Mouse (Mus musculus): ENCODE data around the gene Pdcd4. TPM values are rescaled to one million over a fixed set of nuclear protein-coding genes. Genes with fewer than 3 reads are reported as not detected.

Gene Pdcd4
- total RNA-seq (2014; fragmentation: Nextera tagmentation): 137 and 154 TPM in 2 replicates
- 288 and 291 TPM in 2 replicates for total RNA-seq (2017)

DNA sequence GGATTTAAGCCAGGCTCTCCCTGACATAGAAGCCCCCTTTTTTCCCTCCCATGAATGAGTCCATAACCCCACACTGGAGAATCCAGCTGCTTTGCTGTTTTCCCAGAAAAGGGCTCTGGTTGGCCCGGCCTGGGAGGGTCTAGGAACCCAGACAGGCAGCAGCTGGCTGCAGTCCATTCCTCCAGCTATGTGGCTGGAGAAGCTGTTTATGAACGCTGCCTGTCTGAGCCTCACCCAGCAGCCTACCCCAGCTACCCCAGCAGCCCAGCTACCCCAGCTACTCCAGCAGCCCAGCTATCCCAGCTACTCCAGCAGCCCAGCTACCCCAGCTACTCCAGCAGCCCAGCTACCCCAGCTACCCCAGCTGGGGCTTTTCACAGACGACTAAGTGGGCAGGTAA, at the start of gene Pdcd4:
TSS of gene Pdcd4 (plus strand) at position 171 of the 400 bp plus-strand sequence.
- ATAC-seq (replicated peaks; ENCODE audit: low FRiP score, low TSS enrichment, poor library complexity, severe bottlenecking): no peak

DNA sequence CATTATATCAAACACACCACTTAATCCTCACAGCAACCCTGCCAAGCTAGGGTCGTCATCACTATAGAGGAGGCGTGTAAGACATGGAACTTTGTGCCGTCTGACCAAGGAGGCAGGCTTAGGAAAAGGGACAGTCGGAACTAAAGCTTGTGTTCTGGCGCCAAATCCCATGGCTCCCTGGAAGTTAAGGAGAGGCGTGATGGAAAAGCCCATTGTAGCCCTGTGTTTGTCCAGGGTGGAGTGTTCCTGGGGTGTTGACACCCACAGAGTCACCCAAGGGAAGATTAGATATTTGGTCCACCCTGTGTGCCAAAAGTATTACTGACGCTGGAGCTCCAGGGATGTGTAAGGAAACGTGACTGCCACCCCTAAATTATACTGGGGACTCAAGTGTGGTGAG, 48.1 kb upstream of the Pdcd4 start:
- ATAC-seq (replicated peaks; ENCODE audit: low FRiP score, low TSS enrichment, poor library complexity, severe bottlenecking): no peak

DNA sequence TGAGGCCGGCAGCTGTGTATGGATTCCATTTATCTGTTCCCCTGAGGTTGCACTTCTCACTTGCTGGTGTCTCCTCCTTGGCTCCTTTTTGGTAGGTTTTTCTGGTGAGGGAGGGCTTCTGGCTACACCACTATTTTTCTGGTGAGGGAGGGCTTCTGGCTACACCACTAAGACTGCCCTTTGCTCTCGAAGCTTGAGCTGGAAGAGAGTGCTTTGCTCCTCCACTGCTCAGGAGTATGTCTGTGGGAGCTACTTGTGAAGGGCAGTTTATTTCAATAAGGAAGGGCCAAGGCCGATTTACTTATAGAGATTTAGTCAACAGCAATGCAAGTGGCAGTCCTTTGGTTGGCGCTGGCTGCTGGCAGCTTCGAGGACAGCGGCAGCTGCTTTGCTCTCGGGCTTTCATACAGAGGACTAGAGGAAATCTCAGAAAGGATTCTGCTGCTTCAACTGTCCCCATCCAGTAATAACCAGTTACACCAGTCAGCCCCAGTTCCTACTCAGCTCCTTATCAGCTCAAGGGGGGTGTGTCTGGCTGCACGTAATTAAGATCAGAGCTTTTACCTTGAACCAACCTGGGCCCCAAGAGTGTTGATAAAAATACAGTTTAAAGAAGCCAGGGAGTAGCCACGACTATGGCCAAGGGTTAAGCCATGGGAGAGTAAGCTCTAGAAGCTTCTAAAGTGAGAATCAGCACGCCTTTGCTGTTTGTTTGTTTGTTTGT, 43.6 kb upstream of the Pdcd4 start:
- ATAC-seq (replicated peaks; ENCODE audit: low FRiP score, low TSS enrichment, poor library complexity, severe bottlenecking): peak; percentile 77

DNA sequence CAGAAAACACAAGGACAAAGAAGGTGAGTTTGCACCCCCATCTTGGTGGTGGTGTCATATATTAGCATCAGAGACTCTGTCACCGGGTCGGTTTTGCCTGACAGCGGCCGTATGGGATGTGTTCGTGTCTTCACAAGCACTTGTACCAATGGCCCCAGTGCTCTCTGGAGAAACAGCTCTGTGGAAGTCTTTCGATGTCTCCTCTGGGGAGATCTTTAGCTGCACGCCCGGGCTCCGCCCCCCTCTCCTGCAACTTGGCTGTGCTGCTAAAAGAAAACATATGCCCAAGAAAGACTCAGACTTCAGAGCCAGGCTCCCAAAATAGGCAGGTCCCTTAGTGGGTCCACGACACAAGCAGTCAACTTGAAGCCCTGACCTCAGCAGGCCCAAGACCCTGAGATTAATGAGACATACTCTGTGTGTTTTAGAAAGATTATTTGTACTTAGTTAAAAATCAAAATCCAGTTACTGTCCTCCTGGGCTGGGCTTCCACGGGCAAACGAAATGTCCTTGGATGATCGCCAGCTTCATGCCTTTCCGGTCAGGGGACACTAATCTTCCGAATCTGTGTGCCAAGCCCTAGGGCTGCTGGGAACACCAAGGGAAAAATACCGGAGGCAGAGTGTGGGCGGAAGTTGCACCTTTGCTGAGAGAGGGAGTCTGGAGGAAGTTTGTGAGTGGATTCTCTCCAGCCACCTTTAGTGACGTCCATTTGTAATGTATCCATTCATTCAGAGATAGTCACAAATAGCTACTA, 41.7 kb upstream of the Pdcd4 start:
- no peak for ATAC-seq (replicated peaks; ENCODE audit: low FRiP score, low TSS enrichment, poor library complexity, severe bottlenecking)

DNA sequence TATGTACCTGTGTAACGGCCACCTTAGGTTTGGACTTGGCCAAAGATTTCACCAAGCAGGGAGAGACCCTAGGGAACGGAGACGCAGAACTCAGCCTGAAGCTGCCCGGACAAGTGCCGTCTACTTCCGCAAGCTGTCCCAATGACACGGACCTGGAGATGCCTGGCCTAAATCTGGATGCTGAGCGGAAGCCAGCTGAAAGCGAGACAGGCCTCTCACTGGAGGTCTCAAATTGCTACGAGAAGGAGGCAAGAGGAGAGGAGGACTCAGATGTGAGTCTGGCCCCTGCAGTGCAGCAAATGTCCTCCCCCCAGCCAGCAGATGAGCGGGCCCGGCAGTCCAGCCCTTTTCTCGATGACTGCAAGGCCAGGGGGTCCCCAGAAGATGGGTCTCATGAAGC, 40.7 kb upstream of the Pdcd4 start:
- no peak for ATAC-seq (replicated peaks; ENCODE audit: low FRiP score, low TSS enrichment, poor library complexity, severe bottlenecking)

DNA sequence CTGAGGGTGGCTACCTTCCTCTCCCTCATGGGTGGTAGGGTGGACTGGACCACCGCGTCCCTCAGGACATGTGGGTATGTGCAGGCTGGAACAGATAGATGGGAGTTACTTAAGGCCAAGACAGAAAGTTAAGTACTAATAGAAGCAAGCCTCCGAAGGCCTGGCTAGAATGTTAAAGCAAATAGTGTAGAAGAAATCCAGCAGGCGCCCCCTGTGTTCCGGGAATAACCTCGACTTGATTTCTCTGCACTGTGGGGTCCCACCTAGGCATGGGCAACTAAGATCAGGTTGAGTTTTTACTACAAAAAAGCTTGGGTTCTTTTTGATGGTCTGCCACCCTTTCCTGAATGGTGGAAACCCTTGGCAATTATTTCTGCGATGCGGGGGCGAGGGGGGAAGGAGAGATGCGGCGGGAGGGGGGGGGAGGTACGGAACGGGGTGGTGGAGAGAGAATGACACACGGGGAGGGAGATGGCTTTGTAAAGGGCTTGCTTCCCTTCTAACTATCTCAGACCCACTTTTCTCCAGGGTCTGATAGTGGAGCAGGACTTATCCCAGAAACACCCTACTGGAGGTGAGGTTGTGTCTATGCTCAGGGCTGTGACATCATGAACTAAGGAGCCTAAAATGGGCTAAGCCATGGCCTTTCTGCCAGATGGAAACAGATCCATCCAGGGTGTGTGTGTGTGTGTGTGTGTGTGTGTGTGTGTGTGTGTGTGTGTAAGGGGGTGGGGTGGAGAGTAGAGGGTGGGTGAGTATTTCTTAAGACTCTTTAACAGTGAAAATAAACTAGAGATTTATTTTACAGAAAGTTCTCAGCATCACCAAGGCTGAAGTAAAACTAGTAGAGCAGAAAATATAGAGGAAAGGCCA, 40.0 kb upstream of the Pdcd4 start:
- ATAC-seq (replicated peaks; ENCODE audit: low FRiP score, low TSS enrichment, poor library complexity, severe bottlenecking): no peak

DNA sequence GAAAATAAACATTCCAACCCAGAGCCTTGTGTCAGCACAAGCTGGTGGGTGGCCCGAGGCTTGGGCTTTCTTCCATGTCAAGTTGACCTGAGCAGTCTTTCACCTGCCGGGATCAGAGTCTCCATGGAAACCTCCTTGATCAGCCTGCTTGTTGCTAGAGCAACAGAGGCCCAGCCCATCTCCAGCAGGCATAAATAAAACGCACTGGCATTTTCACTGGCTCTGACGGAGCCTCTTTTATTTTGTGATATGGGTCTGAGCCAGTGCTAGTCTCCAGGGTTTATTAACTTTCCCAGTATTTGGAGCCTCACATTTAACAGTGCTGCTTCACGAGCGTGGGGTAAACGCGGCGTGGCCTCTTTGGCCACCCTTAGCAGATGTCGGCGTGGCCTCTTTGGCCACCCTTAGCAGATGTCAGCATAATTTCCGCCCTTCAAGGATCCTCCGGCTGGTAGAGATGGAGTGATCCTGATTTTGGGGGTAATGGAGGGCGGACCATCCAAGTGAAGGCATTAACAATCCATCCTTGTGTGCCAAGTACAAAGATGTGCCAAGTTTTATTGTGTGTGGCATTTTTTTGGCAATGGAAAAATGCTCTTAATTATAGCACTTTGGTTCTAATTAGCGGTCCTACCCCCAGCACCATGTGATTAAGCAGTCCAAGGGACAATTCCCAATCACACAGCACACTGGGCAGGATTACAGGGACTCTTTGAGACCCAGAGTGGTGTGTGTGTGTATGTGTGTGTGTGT, 39.2 kb upstream of the Pdcd4 start:
- ATAC-seq (replicated peaks; ENCODE audit: low FRiP score, low TSS enrichment, poor library complexity, severe bottlenecking): no peak

DNA sequence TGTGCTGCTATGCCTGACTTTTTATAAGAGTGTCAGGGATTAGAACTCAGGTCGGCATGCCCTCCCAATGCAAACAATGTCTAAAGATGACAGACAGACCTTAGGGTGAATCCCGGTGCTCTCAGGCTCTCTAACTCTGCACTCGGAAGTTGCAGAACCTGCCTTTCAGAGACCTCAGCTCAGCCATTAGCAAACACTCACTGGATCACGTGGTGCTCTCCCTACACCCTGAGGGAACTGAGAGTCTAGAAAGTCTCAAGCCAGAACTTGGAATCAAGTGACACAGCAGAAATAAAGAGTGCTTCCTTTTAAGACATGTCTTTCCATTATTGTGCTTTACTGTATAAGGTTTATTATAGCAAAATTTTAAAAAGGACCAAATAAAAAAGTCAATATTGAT, 37.1 kb upstream of the Pdcd4 start:
- ATAC-seq (replicated peaks; ENCODE audit: low FRiP score, low TSS enrichment, poor library complexity, severe bottlenecking): no peak

DNA sequence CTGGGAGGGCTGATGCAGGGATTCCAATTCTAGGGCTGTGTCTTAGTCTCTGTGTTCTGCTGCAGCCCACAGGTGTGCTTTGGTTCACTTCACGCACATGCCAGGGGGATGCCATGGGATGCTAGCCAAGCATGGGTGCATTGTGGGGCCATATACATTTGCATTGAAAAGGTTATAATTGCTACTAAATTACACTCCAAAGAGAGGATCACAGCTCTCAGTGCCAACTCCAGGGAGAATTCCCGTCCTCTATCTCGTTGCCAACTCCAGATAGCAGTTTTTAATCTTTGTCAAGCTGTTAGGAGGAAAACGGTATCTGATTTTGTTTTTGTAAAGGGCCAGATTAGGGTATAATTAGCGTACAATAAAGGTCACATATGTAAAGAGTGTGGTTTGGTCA, 36.2 kb upstream of the Pdcd4 start:
- no peak for ATAC-seq (replicated peaks; ENCODE audit: low FRiP score, low TSS enrichment, poor library complexity, severe bottlenecking)

DNA sequence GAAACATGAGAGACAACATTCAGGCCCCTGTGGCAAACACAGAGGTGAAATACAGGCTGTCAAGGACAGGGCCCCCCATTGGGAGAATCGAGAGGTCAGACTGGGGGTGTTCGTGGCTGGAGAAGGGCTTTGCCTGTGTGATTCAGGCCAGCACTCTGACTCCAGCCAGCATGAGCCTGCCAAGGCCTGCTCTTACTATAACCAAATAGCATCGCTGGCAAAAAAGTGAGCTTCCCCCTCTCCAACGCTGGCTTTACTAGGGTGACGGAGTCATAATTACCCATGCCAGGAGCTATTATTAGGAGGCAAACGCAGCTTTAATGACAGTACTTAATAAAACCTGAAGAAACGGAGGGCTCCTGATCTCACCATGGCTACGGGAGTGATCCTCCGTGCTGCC, 35.2 kb upstream of the Pdcd4 start:
- ATAC-seq (replicated peaks; ENCODE audit: low FRiP score, low TSS enrichment, poor library complexity, severe bottlenecking): no peak

DNA sequence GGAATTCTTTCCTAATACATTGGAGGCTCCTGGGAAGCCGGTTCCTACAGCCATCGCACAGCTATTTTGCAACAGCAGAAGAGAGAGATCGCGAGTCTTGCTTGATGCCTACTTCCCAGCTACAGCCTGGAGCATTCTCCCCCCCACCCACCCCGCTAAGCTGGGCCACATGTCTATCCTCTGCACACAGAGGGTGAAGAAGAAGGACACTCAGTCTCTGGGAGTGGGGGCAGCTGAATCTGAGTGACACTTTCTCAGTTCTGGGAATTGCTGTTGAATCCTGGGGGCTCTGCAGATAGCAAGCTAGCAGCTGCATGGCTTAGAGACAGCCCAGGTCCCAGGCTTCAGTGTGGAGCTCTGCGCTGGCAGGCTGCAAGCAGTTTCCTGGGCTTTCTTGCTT, 34.1 kb upstream of the Pdcd4 start:
- no peak for ATAC-seq (replicated peaks; ENCODE audit: low FRiP score, low TSS enrichment, poor library complexity, severe bottlenecking)

DNA sequence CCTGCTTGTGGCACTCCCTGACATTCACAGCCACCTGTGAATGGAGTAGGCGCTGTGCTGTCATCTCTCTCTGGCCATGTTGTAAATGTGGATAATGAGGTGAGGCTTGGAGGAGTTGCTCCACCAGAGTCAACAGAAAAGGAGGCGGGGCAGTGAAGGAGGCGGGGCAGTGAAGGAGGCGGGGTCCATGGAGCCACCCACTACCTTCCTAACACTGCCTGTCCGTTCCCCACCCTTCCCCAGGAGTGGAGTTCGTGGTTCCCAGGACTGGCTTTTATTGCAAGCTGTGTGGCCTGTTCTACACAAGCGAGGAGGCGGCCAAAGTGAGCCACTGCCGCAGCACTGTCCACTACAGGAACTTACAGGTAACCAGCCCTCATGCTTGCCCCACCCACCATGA, 32.9 kb upstream of the Pdcd4 start:
- peak; percentile 77 for ATAC-seq (replicated peaks; ENCODE audit: low FRiP score, low TSS enrichment, poor library complexity, severe bottlenecking)

DNA sequence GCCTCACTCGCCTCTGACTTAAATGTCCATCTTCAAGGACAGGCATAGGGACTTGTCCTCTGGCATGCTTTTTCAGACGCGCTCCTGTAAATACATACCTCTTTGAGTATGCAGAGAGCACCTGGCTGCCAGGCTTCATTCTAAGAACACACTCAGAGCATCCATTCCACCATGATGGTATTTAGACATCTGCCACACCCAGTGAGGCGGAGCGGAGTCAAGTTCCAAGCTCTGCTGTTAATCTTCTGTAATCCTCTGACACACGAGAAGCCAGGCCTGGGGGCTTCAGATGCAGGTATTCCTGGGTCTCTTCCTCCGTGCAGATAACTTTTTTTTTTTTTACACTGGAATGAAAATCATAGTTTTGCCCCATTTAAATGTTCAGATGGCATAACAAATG, 32.4 kb upstream of the Pdcd4 start:
- no peak for ATAC-seq (replicated peaks; ENCODE audit: low FRiP score, low TSS enrichment, poor library complexity, severe bottlenecking)

DNA sequence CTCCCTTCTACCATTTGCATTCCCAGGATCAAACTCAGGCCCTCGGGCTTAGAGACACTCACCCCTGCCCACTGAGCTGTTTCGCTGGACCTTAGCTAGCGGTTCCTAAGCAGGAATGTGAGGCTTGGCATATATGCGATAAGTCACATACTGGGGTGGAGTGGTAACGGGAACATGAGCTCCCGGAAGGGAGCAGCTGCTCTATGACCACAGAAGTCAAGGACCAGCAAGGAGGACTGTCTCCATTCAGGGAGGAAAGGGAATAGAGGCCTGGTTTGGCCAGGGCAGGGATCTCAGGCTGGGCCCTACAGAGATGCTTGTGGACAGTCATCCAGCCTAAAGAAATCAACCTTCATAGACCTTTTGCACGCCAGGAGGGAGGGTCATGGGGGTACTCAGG, 30.7 kb upstream of the Pdcd4 start:
- no peak for ATAC-seq (replicated peaks; ENCODE audit: low FRiP score, low TSS enrichment, poor library complexity, severe bottlenecking)

DNA sequence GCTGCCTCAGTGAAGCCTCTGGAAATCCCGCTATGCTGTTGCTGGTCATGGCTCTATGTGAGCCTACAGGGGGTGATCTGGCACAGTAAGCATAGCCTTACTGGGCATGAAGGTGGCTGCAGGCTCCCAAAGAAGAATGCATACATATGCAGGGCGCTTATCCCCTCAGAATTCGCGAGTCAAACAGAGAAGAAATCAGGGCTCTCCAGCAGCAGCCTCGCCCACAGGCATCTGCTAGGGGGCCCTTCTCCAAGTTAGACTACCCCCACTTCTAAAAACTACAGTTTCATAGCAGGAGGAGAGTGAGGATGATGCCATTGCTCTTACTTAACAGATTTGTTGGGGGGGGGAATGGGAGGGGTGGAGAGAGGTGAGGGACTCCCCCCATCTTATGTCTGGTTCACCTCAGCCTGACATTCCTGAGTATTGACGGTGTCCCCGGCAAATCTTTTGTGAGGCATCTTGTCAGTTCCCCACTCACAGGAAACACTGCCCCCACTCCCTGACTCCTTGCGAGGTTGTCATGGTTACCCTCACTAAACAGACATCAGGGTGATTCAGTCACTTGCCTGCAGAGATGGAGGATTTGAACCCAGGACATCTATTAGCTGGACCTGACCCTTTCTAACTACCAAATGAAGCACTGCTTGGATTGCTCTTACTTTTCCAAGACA, 29.3 kb upstream of the Pdcd4 start:
- ATAC-seq (replicated peaks; ENCODE audit: low FRiP score, low TSS enrichment, poor library complexity, severe bottlenecking): no peak

DNA sequence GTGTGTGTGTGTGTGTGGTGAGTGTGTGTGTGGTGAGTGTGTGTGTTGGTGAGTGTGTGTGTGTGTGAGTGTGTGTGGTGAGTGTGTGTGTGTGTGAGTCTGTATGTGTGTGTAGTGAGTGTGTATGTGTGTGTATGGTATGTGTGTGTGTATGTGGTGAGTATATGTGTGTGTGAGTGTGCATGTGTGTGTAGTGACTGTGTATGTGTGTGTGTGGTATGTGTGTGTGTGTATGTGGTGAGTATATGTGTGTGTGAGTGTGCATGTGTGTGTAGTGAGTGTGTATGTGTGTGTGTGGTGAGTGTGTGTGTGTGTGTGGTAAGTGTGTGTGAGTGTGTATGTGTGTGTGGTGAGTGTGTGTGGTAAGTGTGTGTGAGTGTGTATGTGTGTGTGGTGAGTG, 24.8 kb upstream of the Pdcd4 start:
- ATAC-seq (replicated peaks; ENCODE audit: low FRiP score, low TSS enrichment, poor library complexity, severe bottlenecking): no peak

DNA sequence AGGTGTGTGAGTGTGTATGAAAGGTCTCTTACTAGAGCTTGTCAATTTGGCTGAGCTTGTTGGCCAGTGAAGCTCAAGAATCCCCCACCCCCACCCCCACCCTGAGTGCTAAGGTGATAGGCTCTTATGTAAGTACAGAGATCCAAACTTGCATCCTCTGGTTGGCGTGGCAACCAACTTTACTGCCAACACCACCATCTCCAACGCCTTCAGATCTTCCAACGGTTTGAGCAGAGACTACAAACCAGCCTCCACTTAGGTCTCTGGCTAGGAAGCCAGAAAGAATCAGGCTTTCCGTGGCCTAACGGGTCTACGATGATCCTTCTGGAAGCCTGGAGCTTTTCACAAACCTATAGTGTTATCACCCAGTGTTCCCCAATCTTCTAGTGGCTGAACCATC, 23.9 kb upstream of the Pdcd4 start:
- no peak for ATAC-seq (replicated peaks; ENCODE audit: low FRiP score, low TSS enrichment, poor library complexity, severe bottlenecking)

DNA sequence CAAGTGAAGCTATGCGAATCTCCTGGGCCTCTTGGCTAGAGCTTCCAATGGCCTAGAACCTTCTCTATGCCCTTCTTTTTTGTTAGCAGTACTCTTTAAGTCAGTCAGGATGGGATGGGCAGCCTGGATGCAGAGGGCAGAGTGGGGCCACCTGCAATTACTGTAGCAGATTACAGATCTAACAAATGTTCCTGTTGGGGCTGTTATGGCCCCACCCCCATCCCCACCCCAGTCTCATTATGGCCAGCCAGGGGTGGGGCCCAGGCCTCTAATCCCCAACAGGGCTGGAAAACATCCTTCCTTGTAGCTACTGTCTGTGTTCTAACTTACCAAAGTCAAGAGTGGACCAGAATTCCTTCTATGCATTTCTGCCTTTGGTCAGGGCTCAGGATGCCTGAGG, 23.2 kb upstream of the Pdcd4 start:
- ATAC-seq (replicated peaks; ENCODE audit: low FRiP score, low TSS enrichment, poor library complexity, severe bottlenecking): no peak
